Mouse (Mus musculus): Measurements from ENCODE around the gene Chd4.
"Not testable (repeated sequence)": the region's sequence is repeated elsewhere in the genome, so short reads cannot be mapped to it uniquely, and the experiment has no call there.

Gene Chd4

GRCm38 (mm10) chr6:125095391-125096278 is at the start of gene Chd4:
Chd4 (plus strand) TSS chr6:125095981.
- in situ Hi-C loops (cut with MboI, MseI): no loop called here

GRCm38 (mm10) chr6:125046691-125047090 is 49.1 kb upstream of the Chd4 start:
- in situ Hi-C loops (cut with MboI, MseI): no loop called here

- in situ Hi-C loops (cut with MboI, MseI): no loop called here
These were observed 46.1 kb upstream of the Chd4 start, which contains the start of gene Acrbp for GRCm38 (mm10) chr6:125049678-125050077. Acrbp (plus strand) TSS chr6:125049689.

- in situ Hi-C loops (cut with MboI, MseI): no loop called here
These were observed 44.5 kb upstream of the Chd4 start for GRCm38 (mm10) chr6:125051237-125051636.

- in situ Hi-C loops (cut with MboI, MseI): no loop called here
These were observed 34.3 kb upstream of the Chd4 start for GRCm38 (mm10) chr6:125061493-125061892.

- in situ Hi-C loops (cut with MboI, MseI): no loop called here
These were observed 33.3 kb upstream of the Chd4 start for GRCm38 (mm10) chr6:125062511-125062910.

GRCm38 (mm10) chr6:125063906-125064305 is 31.9 kb upstream of the Chd4 start:
- in situ Hi-C loops (cut with MboI, MseI): no loop called here

- in situ Hi-C loops (cut with MboI, MseI): not testable (repeated sequence)
These were observed 30.6 kb upstream of the Chd4 start for GRCm38 (mm10) chr6:125065223-125065622.

- in situ Hi-C loops (cut with MboI, MseI): no loop called here
These were observed 28.2 kb upstream of the Chd4 start, which contains the start of gene Lpar5 for GRCm38 (mm10) chr6:125067571-125067995. Lpar5 (plus strand) TSS chr6:125067920.

- in situ Hi-C loops (cut with MboI, MseI): no loop called here
These were observed 24.4 kb upstream of the Chd4 start for GRCm38 (mm10) chr6:125071170-125071895.

GRCm38 (mm10) chr6:125071896-125072279 is 23.9 kb upstream of the Chd4 start:
- in situ Hi-C loops (cut with MboI, MseI): no loop called here

GRCm38 (mm10) chr6:125073825-125074224 is 22.0 kb upstream of the Chd4 start:
- in situ Hi-C loops (cut with MboI, MseI): no loop called here

- in situ Hi-C loops (cut with MboI, MseI): no loop called here
These were observed 14.4 kb upstream of the Chd4 start for GRCm38 (mm10) chr6:125081394-125081793.

GRCm38 (mm10) chr6:125081797-125082560 is 13.8 kb upstream of the Chd4 start:
- in situ Hi-C loops (cut with MboI, MseI): no loop called here

- in situ Hi-C loops (cut with MboI, MseI): no loop called here
These were observed 12.9 kb upstream of the Chd4 start for GRCm38 (mm10) chr6:125082801-125083386.

GRCm38 (mm10) chr6:125084424-125084823 is 11.4 kb upstream of the Chd4 start:
- in situ Hi-C loops (cut with MboI, MseI): no loop called here

GRCm38 (mm10) chr6:125087937-125088336 is 7.8 kb upstream of the Chd4 start:
- in situ Hi-C loops (cut with MboI, MseI): no loop called here

- in situ Hi-C loops (cut with MboI, MseI): no loop called here
These were observed 7.0 kb upstream of the Chd4 start for GRCm38 (mm10) chr6:125088561-125089321.

- in situ Hi-C loops (cut with MboI, MseI): no loop called here
These were observed 6.1 kb upstream of the Chd4 start for GRCm38 (mm10) chr6:125089521-125090321.
